ENCODE assay signal across 9 mouse cellular contexts in genomic region chr7:19309278-19309883, GRCm38 (mm10). TPM values are rescaled to one million over a fixed set of nuclear protein-coding genes. Genes with fewer than 3 reads are reported as not detected.
DNase-seq lines count a peak whose midpoint lies in the region; ATAC-seq and TF ChIP-seq lines count a peak whose summit lies in the region.
"Had no signal": no experiment of that assay in that cellular context is flagged by ENCODE, and none has a peak within 500 bp of the region (broad histone marks: within the 10 kb centered on the region; RNA-seq: fewer than 3 reads in every experiment).

No protein-coding gene starts in this region.

- DNase-seq in kidney, postnatal 25 days: no peak
- DNase-seq in heart, postnatal 4 days: peak; percentile 29
- no peak for DNase-seq in frontal cortex, postnatal 36 days (ENCODE audit: low spot score in 2 of 2)
- no peak for DNase-seq in frontal cortex, postnatal 10 days (ENCODE audit: low spot score in 2 of 2)
- DNase-seq in thymus, postnatal 4 days: no peak

- TF ChIP-seq CTCF in bone marrow macrophage, adult 2 months (IDR thresholded peaks at IDR 0.05; ENCODE audit: low read depth, low read length): no peak

- no peaks in the 10 kb centered on the region for H3K9me3 ChIP-seq in kidney, embryonic 16.5 days (ENCODE audit: low read length)
- H3K9me3 ChIP-seq in midbrain, embryonic 12.5 days: no peaks in the 10 kb centered on the region

- H3K9ac ChIP-seq in kidney, embryonic 16.5 days (replicated peaks; ENCODE audit: low read length): peak overlapping the region; percentile 63
- peak overlapping the region; percentile 46; the same call in 1 of the 2 replicates for H3K9ac ChIP-seq in midbrain, embryonic 12.5 days (replicated peaks)

- H3K4me3 ChIP-seq in kidney, embryonic 16.5 days (ENCODE audit: low read length): peak overlapping the region; percentile 74
- peak overlapping the region; percentile 61 for H3K4me3 ChIP-seq in bone marrow macrophage, adult 2 months (ENCODE audit: insufficient read depth, low read length)
- peak overlapping the region; percentile 66 for H3K4me3 ChIP-seq in midbrain, embryonic 12.5 days

- ATAC-seq in kidney, embryonic 16.5 days (ENCODE audit: low FRiP score, low TSS enrichment): no peak
- ATAC-seq in midbrain, embryonic 12.5 days (ENCODE audit: low FRiP score, low read depth): no peak

- no peaks in the 10 kb centered on the region for H3K36me3 ChIP-seq in kidney, embryonic 16.5 days (ENCODE audit: insufficient read depth, low read length)
- no peaks in the 10 kb centered on the region for H3K36me3 ChIP-seq in midbrain, embryonic 12.5 days

- H3K27me3 ChIP-seq in kidney, embryonic 16.5 days (ENCODE audit: insufficient read depth, low read length): peaks cover 29% of the 10 kb centered on the region
- peaks cover 68% of the 10 kb centered on the region for H3K27me3 ChIP-seq in midbrain, embryonic 12.5 days

- peak overlapping the region; percentile 100 for H3K4me2 ChIP-seq in kidney, embryonic 16.5 days (replicated peaks; ENCODE audit: low read depth, low read length)
- H3K4me2 ChIP-seq in midbrain, embryonic 12.5 days (replicated peaks): peak overlapping the region; percentile 86

- no peak for TF ChIP-seq POLR2A in bone marrow macrophage, adult 2 months (IDR thresholded peaks at IDR 0.05; ENCODE audit: borderline replicate concordance, low read depth, low read length)

- H3K27ac ChIP-seq in kidney, embryonic 16.5 days (ENCODE audit: low read length): no peak overlapping the region
- H3K27ac ChIP-seq in bone marrow macrophage, adult 2 months (ENCODE audit: insufficient read depth, low read depth, low read length): no peak overlapping the region
- H3K27ac ChIP-seq in midbrain, embryonic 12.5 days (replicated peaks): no peak overlapping the region

- under 1% methylated on average over 48 of the region's 48 CpGs for WGBS in kidney, embryonic 16.5 days
- 2% methylated on average over 48 of the region's 48 CpGs for WGBS in midbrain, embryonic 12.5 days

- peaks cover 23% of the 10 kb centered on the region for H3K4me1 ChIP-seq in kidney, embryonic 16.5 days (ENCODE audit: insufficient read depth, low read length)
- H3K4me1 ChIP-seq in bone marrow macrophage, adult 2 months (ENCODE audit: control insufficient read depth, insufficient read depth, low read length): peaks cover 4% of the 10 kb centered on the region; the same call in 1 of the 2 replicates
- H3K4me1 ChIP-seq in midbrain, embryonic 12.5 days: peaks cover 34% of the 10 kb centered on the region

RNA-seq across cellular contexts. Expression of gene Fosb, which starts 0.5 kb away (rescaled TPM):
- 0.17 and 0.22 TPM in 2 replicates for polyA plus RNA-seq in kidney, embryonic 16.5 days (2015; fragmentation: Nextera tagmentation; extraction: Ambion mirVana)
- polyA plus RNA-seq in bone marrow macrophage, adult 2 months (2012; ENCODE audit: insufficient read depth, insufficient read length, missing spikeins): 0.68 TPM in 1 of 2 replicates, not detected in the other
- under 1 TPM; 0.52 to 0.86 TPM for total RNA-seq in heart, postnatal 4 days (2021)
- polyA plus RNA-seq in midbrain, embryonic 12.5 days (2016; fragmentation: Nextera tagmentation; extraction: Ambion mirVana): 0.20 TPM in 1 of 2 replicates, not detected in the other

RNA-seq across cellular contexts. Expression of gene Rtn2, which starts 27.0 kb away (rescaled TPM):
- polyA plus RNA-seq in kidney, embryonic 16.5 days (2015; fragmentation: Nextera tagmentation; extraction: Ambion mirVana): 8.0 and 9.4 TPM in 2 replicates
- 1.4 and 2.0 TPM in 2 replicates for polyA plus RNA-seq in bone marrow macrophage, adult 2 months (2012; ENCODE audit: insufficient read depth, insufficient read length, missing spikeins)
- 10 to 100 TPM; 30.2 to 32.3 TPM for total RNA-seq in heart, postnatal 4 days (2021)
- 74.6 and 79.7 TPM in 2 replicates for polyA plus RNA-seq in midbrain, embryonic 12.5 days (2016; fragmentation: Nextera tagmentation; extraction: Ambion mirVana)

RNA-seq across cellular contexts. Expression of gene Ppm1n, which starts 29.5 kb away (rescaled TPM):
- polyA plus RNA-seq in kidney, embryonic 16.5 days (2015; fragmentation: Nextera tagmentation; extraction: Ambion mirVana): 0.22 TPM in 1 of 2 replicates, not detected in the other
- polyA plus RNA-seq in bone marrow macrophage, adult 2 months (2012; ENCODE audit: insufficient read depth, insufficient read length, missing spikeins): 0.93 and 4.2 TPM in 2 replicates
- under 1 TPM in 1 of 2 experiments, not detected in 1; 0.26 TPM for total RNA-seq in heart, postnatal 4 days (2021)
- 0.20 and 0.32 TPM in 2 replicates for polyA plus RNA-seq in midbrain, embryonic 12.5 days (2016; fragmentation: Nextera tagmentation; extraction: Ambion mirVana)
- total RNA-seq: adrenal gland, postnatal 36 days had no signal

RNA-seq across cellular contexts. Expression of gene Ercc1, which starts 35.2 kb away (rescaled TPM):
- 81.8 and 86.1 TPM in 2 replicates for polyA plus RNA-seq in kidney, embryonic 16.5 days (2015; fragmentation: Nextera tagmentation; extraction: Ambion mirVana)
- polyA plus RNA-seq in bone marrow macrophage, adult 2 months (2012; ENCODE audit: insufficient read depth, insufficient read length, missing spikeins): 30.7 and 35.4 TPM in 2 replicates
- total RNA-seq in heart, postnatal 4 days (2021): 10 to 100 TPM; 42.4 to 43.5 TPM
- 103 and 114 TPM in 2 replicates for polyA plus RNA-seq in midbrain, embryonic 12.5 days (2016; fragmentation: Nextera tagmentation; extraction: Ambion mirVana)

RNA-seq across cellular contexts. Expression of gene Vasp, which starts 37.8 kb away (rescaled TPM):
- polyA plus RNA-seq in kidney, embryonic 16.5 days (2015; fragmentation: Nextera tagmentation; extraction: Ambion mirVana): 81.0 and 86.9 TPM in 2 replicates
- polyA plus RNA-seq in bone marrow macrophage, adult 2 months (2012; ENCODE audit: insufficient read depth, insufficient read length, missing spikeins): 178 and 187 TPM in 2 replicates
- 100 to 1,000 TPM; 117 to 119 TPM for total RNA-seq in heart, postnatal 4 days (2021)
- polyA plus RNA-seq in midbrain, embryonic 12.5 days (2016; fragmentation: Nextera tagmentation; extraction: Ambion mirVana): 44.9 and 47.1 TPM in 2 replicates
